Mouse (Mus musculus) heart, embryonic 10.5 days (tissue): ENCODE data around the gene Vps35l. TPM values are rescaled to one million over a fixed set of nuclear protein-coding genes. Genes with fewer than 3 reads are reported as not detected.

Source experiments
- DNase-seq: peaks from one replicate; pipeline ENCODE4 v3.0.0-alpha.2; 2017; ENCODE audit warnings: low spot score
- H3K27ac ChIP-seq: fragments of 300-500 bp; sonication (generic); 2 replicates; pipeline ENCODE4 v1.5.1; 2016; ENCODE audit warnings: mild to moderate bottlenecking
- H3K27me3 ChIP-seq: fragments of 300-500 bp; sonication (generic); 2 replicates; pipeline ENCODE4 v1.6.1; 2016; ENCODE audit warnings: mild to moderate bottlenecking; ENCODE audit not compliant: poor library complexity, insufficient read depth, severe bottlenecking
- H3K36me3 ChIP-seq: fragments of 300-500 bp; sonication (generic); 2 replicates; pipeline ENCODE4 v1.6.1; 2016; ENCODE audit warnings: mild to moderate bottlenecking, moderate library complexity
- H3K4me1 ChIP-seq: fragments of 300-500 bp; sonication (generic); 2 replicates; pipeline ENCODE4 v1.6.1; 2016; ENCODE audit warnings: mild to moderate bottlenecking
- H3K4me3 ChIP-seq: fragments of 300-500 bp; sonication (generic); 2 replicates; pipeline ENCODE4 v1.5.1; 2016; ENCODE audit warnings: mild to moderate bottlenecking, moderate library complexity
- H3K9me3 ChIP-seq: fragments of 300-500 bp; sonication (generic); 2 replicates; pipeline ENCODE4 v1.6.1; 2016; ENCODE audit warnings: mild to moderate bottlenecking, moderate library complexity
- WGBS: fragments of 180-500 bp; shearing (Covaris S2); methylation state at CpG from one replicate; pipeline ENCODE4 v1.1.7; 2016; 5-methylcytosine and 5-hydroxymethylcytosine counted together
- polyA plus RNA-seq: library from polyadenylated mRNA; unstranded; fragments of >200 nt; fragmentation: Nextera tagmentation; extraction: Ambion mirVana; gene quantifications from 2 replicates; pipeline ENCODE4 v1.2.1, GENCODE M21; 2016

The Vps35l gene
- polyA plus RNA-seq, 1 experiment from 2014 or later: 52.3 TPM

DNA sequence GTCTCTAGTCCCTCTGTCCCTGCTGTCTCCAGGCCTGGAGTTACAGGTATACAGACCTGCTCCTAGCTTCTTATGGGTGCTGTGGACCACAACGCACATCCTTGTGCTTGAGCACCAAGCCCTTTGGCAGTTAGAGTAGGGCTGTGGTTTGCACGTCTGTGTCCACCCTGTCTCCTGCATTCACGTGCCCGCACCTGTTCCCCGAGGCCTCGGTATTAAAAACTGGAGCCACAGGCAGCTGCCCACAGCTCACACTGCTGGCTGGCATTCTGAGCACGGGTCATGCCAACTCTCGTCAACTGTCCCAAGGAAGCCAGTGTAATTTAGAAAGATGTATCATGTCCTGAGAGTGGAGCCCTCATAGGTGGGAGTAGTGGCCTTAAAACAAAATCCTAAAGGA, 55.8 kb downstream of the Vps35l start:
- 92% methylated on average over 8 of the region's 8 CpGs for WGBS
- DNase-seq: no peak
- no peak overlapping the region for H3K27ac ChIP-seq

DNA sequence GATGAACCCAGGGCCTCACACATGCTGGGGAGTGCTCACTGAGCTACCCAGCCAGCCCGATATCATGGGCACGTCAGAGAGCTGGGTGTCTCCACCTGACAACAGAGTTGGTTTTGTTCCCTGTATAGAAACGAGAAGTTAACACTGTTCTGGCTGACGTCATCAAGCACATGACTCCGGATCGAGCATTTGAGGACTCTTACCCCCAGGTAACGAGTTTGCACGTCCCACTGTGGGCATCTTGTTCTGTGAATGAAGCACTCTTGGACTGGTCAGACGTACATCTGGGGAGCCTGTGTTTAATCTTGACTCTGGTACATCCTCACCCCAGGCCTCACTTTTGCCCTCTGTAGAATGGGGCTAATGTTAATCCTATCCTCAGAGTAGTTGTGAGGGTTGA, 56.8 kb downstream of the Vps35l start:
- Histone ChIP-seq H3K27ac (no peak overlapping the region), H3K36me3 (peaks cover 50% of the 10 kb centered on the region), H3K27me3 (no peaks in the 10 kb centered on the region), H3K9me3 (no peaks in the 10 kb centered on the region), H3K4me3 (no peak overlapping the region), H3K4me1 (no peaks in the 10 kb centered on the region)
- WGBS: 87% methylated on average over 9 of the region's 9 CpGs
- no peak for DNase-seq

More for the DNA sequence above, 55.8 kb downstream of the Vps35l start:
- Histone ChIP-seq H3K36me3 (peaks cover 51% of the 10 kb centered on the region), H3K4me3 (no peak overlapping the region), H3K4me1 (no peaks in the 10 kb centered on the region), H3K9me3 (no peaks in the 10 kb centered on the region), H3K27me3 (no peaks in the 10 kb centered on the region)

DNA sequence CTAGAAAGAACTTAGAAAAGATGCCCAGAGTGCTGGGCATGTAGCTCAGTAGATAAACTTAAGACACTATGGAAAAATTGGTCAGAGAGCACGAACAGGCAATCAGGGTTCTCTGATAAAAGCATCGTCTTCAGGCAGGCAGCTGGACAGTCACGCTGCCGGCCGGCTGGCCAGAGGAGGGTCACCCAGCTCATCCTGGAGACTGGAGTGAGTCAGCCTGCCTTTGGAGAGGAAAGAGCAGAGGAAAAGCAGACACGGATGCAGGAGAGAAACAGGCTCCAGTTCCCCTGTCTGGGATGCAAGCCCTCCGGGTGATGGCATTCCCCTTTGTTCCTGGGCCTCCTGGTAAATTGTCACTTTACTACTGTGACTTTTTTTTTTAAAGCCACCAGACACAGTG, 57.6 kb downstream of the Vps35l start:
- DNase-seq: no peak
- 34% methylated on average over 7 of the region's 7 CpGs for WGBS
- Histone ChIP-seq H3K27me3 (no peaks in the 10 kb centered on the region), H3K36me3 (peaks cover 51% of the 10 kb centered on the region), H3K4me3 (no peak overlapping the region), H3K9me3 (no peaks in the 10 kb centered on the region), H3K4me1 (no peaks in the 10 kb centered on the region), H3K27ac (no peak overlapping the region)

DNA sequence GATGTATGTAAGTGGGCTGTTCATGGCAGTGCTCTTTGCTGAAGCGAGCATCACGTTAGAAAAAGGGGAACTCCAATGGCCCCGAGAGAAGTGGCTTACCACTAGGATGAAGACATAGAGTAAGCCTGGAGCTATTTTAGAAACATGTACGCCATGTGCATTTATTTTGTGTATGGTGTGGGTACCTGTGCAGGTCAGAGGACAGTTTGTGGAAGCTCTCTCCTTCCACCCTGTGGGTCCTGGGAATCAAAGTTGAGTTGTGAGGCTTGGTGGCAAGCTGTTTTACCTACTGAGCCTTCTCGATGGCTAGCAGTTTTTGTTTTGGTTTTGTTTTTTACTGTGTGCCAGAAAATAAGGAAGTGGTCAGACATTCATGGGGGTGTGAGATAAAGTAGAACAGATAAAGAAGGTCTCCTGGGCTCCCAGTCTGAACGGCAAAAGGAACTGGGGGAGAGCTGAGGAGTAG, 58.1 kb downstream of the Vps35l start:
- H3K36me3 ChIP-seq: peaks cover 49% of the 10 kb centered on the region
- no peaks in the 10 kb centered on the region for H3K9me3 ChIP-seq
- H3K27ac ChIP-seq: no peak overlapping the region
- H3K27me3 ChIP-seq: no peaks in the 10 kb centered on the region
- no peak for DNase-seq
- H3K4me3 ChIP-seq: no peak overlapping the region
- no peaks in the 10 kb centered on the region for H3K4me1 ChIP-seq
- WGBS: 76% methylated on average over 6 of the region's 6 CpGs

DNA sequence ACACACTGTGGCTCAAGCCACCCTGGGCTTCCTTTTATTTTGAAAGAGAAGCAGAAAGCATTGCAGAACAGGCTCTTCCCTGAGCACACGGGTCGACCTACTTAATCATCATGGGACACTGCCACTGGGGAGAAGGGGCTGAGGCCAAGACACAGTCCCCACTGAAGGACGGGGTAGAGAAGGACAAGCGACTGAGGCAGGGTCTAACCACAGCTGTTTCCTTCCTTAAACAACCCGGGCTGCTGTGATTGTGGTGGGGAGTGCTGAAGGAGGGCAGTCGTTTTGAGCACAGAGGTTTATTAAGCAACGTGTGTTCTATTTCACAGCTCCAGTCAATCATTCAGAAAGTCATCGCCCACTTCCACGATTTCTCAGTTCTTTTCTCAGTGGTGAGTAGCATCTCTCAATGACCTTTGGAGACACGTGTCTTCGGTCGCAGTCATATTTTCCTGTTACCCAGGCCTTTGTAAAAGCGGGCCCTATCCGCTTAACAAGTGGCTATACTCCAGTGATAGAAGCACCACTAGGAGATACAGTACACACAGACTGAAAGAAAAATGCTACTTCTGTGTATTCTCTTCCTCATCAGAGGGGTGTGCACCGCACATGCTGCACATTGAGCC, 60.2 kb downstream of the Vps35l start:
- H3K36me3 ChIP-seq: peaks cover 57% of the 10 kb centered on the region
- no peak for DNase-seq
- no peaks in the 10 kb centered on the region for H3K4me1 ChIP-seq
- H3K4me3 ChIP-seq: no peak overlapping the region
- H3K27me3 ChIP-seq: no peaks in the 10 kb centered on the region
- no peak overlapping the region for H3K27ac ChIP-seq
- 87% methylated on average over 15 of the region's 15 CpGs for WGBS
- H3K9me3 ChIP-seq: no peaks in the 10 kb centered on the region

DNA sequence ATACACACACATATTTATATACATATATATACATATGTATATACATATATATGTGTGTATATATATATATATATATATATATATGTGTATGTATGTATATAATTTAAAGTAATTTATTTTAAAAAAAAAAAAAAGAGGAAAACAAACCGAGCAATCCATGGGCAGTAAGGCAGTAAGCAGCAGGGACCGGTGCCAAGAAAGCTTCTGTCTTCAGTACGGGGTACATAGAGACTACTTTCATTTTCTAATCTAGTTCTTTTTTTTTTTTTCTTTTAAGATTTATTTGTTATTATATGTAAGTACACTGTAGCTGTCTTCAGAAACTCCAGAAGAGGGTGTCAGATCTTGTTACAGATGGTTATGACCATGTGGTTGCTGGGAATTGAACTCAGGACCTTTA, 61.8 kb downstream of the Vps35l start:
- WGBS: 95% methylated on average over 3 of the region's 3 CpGs
- Histone ChIP-seq H3K27ac (no peak overlapping the region), H3K27me3 (no peaks in the 10 kb centered on the region), H3K36me3 (peaks cover 52% of the 10 kb centered on the region), H3K9me3 (no peaks in the 10 kb centered on the region), H3K4me3 (no peak overlapping the region), H3K4me1 (0 out of 2 replicates have a peak, but pooled peaks cover under 1% of the 10 kb centered on the region)
- no peak for DNase-seq

DNA sequence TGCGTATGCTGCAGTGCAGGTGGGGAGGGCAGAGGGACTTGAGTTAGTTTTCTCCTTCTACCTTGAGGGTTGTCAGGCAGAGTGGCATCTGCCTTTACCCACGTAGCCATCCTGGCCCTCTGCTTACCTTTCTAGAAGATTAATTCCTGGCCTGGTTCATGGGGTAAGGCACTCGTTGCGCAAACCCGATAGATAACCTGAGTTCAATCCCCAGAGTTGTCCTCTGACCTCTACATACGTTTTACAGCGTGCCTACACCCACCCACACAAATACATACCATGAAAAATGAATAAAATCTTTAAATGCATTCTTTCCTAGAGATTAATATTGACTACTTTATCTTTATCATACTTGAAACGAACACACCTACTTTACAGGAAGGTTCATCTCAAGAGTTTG, 63.4 kb downstream of the Vps35l start:
- DNase-seq: no peak
- H3K36me3 ChIP-seq: peaks cover 48% of the 10 kb centered on the region
- H3K27me3 ChIP-seq: no peaks in the 10 kb centered on the region
- H3K4me1 ChIP-seq: 0 out of 2 replicates have a peak, but pooled peaks cover 6% of the 10 kb centered on the region
- no peaks in the 10 kb centered on the region for H3K9me3 ChIP-seq
- 91% methylated on average over 8 of the region's 8 CpGs for WGBS
- no peak overlapping the region for H3K27ac ChIP-seq
- no peak overlapping the region for H3K4me3 ChIP-seq

DNA sequence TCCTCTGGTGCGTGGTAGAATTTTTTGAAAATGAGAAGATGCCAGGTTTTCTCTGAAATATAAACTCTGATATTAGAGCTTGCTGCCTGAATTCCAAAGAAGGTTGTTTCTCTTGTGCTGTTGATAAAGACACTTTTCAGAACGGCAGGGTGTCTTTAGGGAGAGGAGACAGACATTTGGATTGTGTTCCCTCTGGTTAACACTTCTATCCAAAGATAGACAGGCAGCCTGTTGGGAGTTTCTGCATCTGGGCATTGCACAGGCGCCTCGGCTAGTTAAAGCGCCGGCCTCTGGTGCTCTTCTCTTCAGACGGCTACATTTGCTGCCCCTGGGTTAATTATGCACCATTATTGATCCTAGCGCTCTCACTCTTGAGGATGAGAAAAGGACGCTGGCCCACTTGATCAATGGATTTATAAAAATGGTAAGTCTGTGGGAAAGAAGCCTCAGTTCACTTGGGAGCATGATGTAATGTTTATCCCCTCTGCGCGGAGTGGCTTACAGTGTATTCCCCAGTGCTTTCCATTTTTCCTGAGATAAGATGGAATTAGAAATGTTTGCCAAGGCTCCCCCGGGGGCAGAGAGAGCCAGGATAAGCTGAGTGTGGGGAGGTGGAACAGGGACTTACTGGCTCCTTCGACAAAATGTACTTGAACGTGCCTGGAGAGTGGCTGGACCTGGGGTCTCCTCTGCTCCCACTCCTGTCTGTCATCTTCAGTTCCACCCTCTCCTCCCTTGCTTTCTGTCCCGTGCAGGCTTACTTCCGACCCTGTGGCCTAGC, 66.8 kb downstream of the Vps35l start:
- WGBS: 60% methylated on average over 16 of the region's 16 CpGs

DNA sequence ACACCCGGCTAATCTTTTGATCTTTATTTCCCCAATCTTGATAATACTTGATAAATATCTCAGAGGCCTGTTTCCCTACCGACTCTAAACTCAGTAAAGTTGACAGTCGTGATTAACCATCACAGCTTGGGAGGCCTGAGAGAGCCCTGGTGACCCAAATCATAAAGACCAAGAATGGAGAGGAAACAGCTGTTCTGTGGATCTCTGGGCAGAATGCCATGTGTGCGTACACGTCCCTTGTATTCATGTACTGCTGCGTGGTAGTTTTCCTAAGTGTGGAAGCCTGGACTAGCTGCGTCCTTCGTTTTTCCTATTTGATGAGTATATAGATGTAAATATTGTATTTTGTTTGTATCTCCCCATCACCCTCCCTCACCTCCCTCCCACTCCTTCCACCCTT, 67.9 kb downstream of the Vps35l start:
- H3K36me3 ChIP-seq: peaks cover 26% of the 10 kb centered on the region; the same call in 1 of the 2 replicates
- no peak overlapping the region for H3K27ac ChIP-seq
- no peaks in the 10 kb centered on the region for H3K9me3 ChIP-seq
- WGBS: 85% methylated on average over 8 of the region's 8 CpGs
- no peaks in the 10 kb centered on the region for H3K27me3 ChIP-seq
- H3K4me3 ChIP-seq: no peak overlapping the region
- 0 out of 2 replicates have a peak, but pooled peaks cover 6% of the 10 kb centered on the region for H3K4me1 ChIP-seq
- no peak for DNase-seq

More for the DNA sequence above, 66.8 kb downstream of the Vps35l start:
- H3K36me3 ChIP-seq: peaks cover 35% of the 10 kb centered on the region; the same call in 1 of the 2 replicates
- no peak for DNase-seq
- H3K27ac ChIP-seq: no peak overlapping the region
- no peak overlapping the region for H3K4me3 ChIP-seq
- H3K9me3 ChIP-seq: no peaks in the 10 kb centered on the region
- H3K4me1 ChIP-seq: 0 out of 2 replicates have a peak, but pooled peaks cover 6% of the 10 kb centered on the region
- no peaks in the 10 kb centered on the region for H3K27me3 ChIP-seq

DNA sequence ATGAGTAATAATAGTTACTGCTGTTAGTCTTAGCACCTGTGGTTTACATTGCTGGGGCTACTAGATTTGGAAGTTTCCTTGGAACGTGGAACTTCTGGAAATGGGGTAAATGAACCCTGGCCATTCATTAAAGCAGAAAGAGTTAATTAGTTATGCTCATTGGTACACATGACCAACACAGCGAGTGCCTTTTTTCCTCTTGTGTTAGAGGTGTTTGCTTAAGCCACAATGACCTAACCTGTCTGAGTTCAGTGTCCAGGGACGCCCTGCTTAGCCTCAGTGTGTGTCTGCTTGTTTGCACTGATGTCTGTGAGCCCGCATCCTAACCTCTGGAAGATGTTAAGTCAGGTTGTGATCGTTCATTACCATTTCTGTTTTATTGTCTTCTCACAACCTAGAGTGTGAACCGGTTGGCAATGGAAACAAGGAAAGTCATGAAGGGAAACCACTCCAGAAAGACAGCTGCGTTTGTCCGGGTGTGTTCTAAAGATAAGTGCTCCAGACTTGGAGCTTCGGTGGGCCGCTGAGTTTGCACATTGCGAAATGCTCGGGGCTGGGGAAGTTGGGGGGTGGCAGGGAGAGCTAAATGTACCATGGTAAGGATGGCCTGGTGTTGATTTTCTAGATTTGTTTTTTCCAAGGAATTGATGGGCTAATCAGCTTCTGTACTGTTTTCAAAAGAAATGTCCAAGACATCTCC, 71.5 kb downstream of the Vps35l start:
- peaks cover 27% of the 10 kb centered on the region for H3K36me3 ChIP-seq
- DNase-seq: no peak

DNA sequence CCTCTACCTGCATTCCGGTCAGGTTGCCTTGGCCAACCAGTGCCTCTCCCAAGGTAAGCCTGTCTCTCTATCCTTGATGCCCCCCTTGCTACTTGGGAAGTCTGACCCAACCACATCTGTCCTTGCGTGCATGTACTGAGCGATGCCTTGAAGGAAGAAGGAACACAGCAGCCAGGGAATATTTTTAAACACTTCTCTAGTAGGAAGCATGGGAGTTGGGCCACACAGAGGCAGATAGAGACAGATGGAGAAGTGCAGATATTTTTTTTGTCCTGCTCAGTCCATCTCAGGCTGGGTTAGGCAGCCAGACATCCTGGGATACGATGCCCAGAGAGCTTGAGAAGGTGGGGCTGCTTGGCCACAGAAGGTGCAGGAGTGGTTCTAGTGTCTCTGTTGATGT, 73.6 kb downstream of the Vps35l start:
- H3K27me3 ChIP-seq: no peaks in the 10 kb centered on the region
- H3K4me1 ChIP-seq: no peaks in the 10 kb centered on the region
- peaks cover 44% of the 10 kb centered on the region for H3K36me3 ChIP-seq
- no peak for DNase-seq
- H3K4me3 ChIP-seq: no peak overlapping the region
- no peaks in the 10 kb centered on the region for H3K9me3 ChIP-seq
- 91% methylated on average over 4 of the region's 4 CpGs for WGBS
- no peak overlapping the region for H3K27ac ChIP-seq

More for the DNA sequence above, 71.5 kb downstream of the Vps35l start:
- no peaks in the 10 kb centered on the region for H3K9me3 ChIP-seq
- H3K27ac ChIP-seq: no peak overlapping the region
- H3K4me3 ChIP-seq: no peak overlapping the region
- 0 out of 2 replicates have a peak, but pooled peaks cover 6% of the 10 kb centered on the region for H3K4me1 ChIP-seq
- no peaks in the 10 kb centered on the region for H3K27me3 ChIP-seq
- 81% methylated on average over 12 of the region's 12 CpGs for WGBS

DNA sequence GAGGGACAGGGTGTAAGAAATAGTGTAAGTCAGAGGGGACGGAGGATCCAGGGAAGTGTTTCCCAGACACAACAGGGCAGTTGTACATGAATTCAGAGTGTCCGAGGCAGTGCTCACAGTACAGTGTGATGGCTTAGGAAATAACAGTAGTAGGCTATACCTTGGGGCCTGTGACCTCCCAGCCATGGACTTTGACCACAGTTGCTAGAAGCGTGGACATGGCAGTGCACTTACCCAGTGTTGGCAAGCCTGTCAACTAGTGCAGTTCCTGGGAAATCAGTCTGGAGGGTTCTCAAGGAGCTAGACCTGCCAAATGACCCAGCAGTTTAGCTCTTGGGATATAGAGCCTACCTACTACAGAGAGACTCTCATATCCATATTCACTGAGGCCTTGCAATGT, 76.2 kb downstream of the Vps35l start:
- 87% methylated on average over 3 of the region's 3 CpGs for WGBS
- Histone ChIP-seq H3K27ac (no peak overlapping the region), H3K9me3 (no peaks in the 10 kb centered on the region), H3K36me3 (peaks cover 42% of the 10 kb centered on the region), H3K27me3 (no peaks in the 10 kb centered on the region), H3K4me3 (no peak overlapping the region), H3K4me1 (no peaks in the 10 kb centered on the region; the same call in 1 of the 2 replicates)
- DNase-seq: no peak

DNA sequence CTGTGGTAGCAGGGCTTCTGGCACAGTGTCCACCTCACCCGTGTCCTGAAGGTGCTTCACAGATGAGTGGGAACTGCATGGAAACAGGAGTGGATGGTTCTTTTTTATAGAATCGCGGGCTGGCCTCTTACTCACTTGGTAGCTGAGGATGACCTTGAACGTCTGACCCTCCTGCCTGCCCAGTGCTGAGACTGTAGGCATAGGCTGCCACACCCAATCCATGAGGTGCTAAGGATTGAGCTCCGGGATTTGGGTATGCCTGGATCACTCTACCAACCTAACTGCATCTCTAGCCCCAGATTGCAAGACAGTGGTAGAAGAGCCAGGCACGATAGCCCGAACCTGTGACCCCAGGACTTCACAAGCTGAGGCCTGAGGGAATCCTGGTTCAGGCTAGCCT, 77.7 kb downstream of the Vps35l start:
- WGBS: 89% methylated on average over 7 of the region's 7 CpGs
- Histone ChIP-seq H3K9me3 (no peaks in the 10 kb centered on the region), H3K27me3 (no peaks in the 10 kb centered on the region), H3K4me3 (no peak overlapping the region), H3K27ac (no peak overlapping the region), H3K4me1 (no peaks in the 10 kb centered on the region; the same call in 1 of the 2 replicates), H3K36me3 (peaks cover 42% of the 10 kb centered on the region)
- DNase-seq: no peak
